Mouse (Mus musculus) lung, adult 2 months (tissue): ENCODE results near the gene Pear1. TPM values are rescaled to one million over a fixed set of nuclear protein-coding genes. Genes with fewer than 3 reads are reported as not detected.

Experiments
- DNase-seq: peaks from one replicate; pipeline ENCODE4 v3.0.0; 2022
- H3K4me1 ChIP-seq: fragments of 200-500 bp; 2 replicates; pipeline ENCODE4 v1.6.1; 2011; ENCODE audit warnings: low read length; ENCODE audit not compliant: control insufficient read depth, insufficient read depth
- H3K4me3 ChIP-seq: fragments of 200-500 bp; replicated peaks from 2 replicates; pipeline ENCODE3; 2011; ENCODE audit warnings: low read depth, mild to moderate bottlenecking, control low read depth, low read length; ENCODE audit errors: extremely low read depth
- CTCF ChIP-seq: fragments of 200-500 bp; IDR thresholded peaks from 2 replicates; pipeline ENCODE4 v1.5.1; 2011; ENCODE audit warnings: mild to moderate bottlenecking, low read length, control low read depth; ENCODE audit not compliant: insufficient read depth
- POLR2A ChIP-seq: fragments of 200-500 bp; IDR thresholded peaks from 2 replicates; pipeline ENCODE4 v1.6.1; 2011; ENCODE audit warnings: low read depth, mild to moderate bottlenecking, control low read depth, low read length, borderline replicate concordance; ENCODE audit errors: extremely low read depth
- WGBS: fragments of 180-500 bp; shearing (Covaris S2); methylation state at CpG from one replicate; pipeline ENCODE4 v1.1.7; 2018; 5-methylcytosine and 5-hydroxymethylcytosine counted together
- polyA plus RNA-seq: library from polyadenylated mRNA; depleted of rRNA; stranded (reverse); fragments of >200 nt; gene quantifications from 2 replicates; pipeline ENCODE4 v1.2.3, GENCODE M21; 2012

The Pear1 gene
- polyA plus RNA-seq, 1 experiment, result 87.2 TPM

GRCm38 (mm10) chr3:87758641-87759040, 65.5 kb downstream of the Pear1 start:
- no peak overlapping the region for H3K4me3 ChIP-seq
- TF ChIP-seq CTCF (no peak), POLR2A (no peak)
- DNase-seq, result no peak
- 50% methylated on average over 5 of the region's 5 CpGs for WGBS
- peaks cover 2% of the 10 kb centered on the region for H3K4me1 ChIP-seq

GRCm38 (mm10) chr3:87756488-87756887, 67.6 kb downstream of the Pear1 start:
- no peak overlapping the region for H3K4me3 ChIP-seq
- no peak for DNase-seq
- 76% methylated on average over 20 of the region's 20 CpGs for WGBS
- peaks cover 2% of the 10 kb centered on the region; the same call in 1 of the 2 replicates for H3K4me1 ChIP-seq
- TF ChIP-seq CTCF, result no peak
- TF ChIP-seq POLR2A, result no peak

GRCm38 (mm10) chr3:87755964-87756363, 68.1 kb downstream of the Pear1 start:
- no peak for TF ChIP-seq POLR2A
- TF ChIP-seq CTCF, result peak; percentile 77
- H3K4me1 ChIP-seq, result peaks cover 2% of the 10 kb centered on the region; the same call in 1 of the 2 replicates
- 14% methylated on average over 24 of the region's 24 CpGs for WGBS
- no peak overlapping the region for H3K4me3 ChIP-seq
- DNase-seq, result peak; percentile 86

- DNase-seq, result no peak
- no peak for TF ChIP-seq CTCF
- TF ChIP-seq POLR2A, result no peak
- Histone ChIP-seq H3K4me3 (no peak overlapping the region), H3K4me1 (peaks cover 2% of the 10 kb centered on the region; the same call in 1 of the 2 replicates)
- WGBS, result 90% methylated on average over 13 of the region's 13 CpGs
These were observed 70.3 kb downstream of the Pear1 start for GRCm38 (mm10) chr3:87753829-87754228.

- Histone ChIP-seq H3K4me1 (peaks cover 2% of the 10 kb centered on the region; the same call in 1 of the 2 replicates), H3K4me3 (no peak overlapping the region)
- DNase-seq, result no peak
- WGBS, result 87% methylated on average over 3 of the region's 3 CpGs
- TF ChIP-seq POLR2A (no peak), CTCF (no peak)
These were observed 71.5 kb downstream of the Pear1 start for GRCm38 (mm10) chr3:87752567-87752966.

GRCm38 (mm10) chr3:87749977-87750376, 74.1 kb downstream of the Pear1 start:
- 93% methylated on average over 12 of the region's 12 CpGs for WGBS
- Histone ChIP-seq H3K4me3 (no peak overlapping the region), H3K4me1 (0 out of 2 replicates have a peak, but pooled peaks cover 5% of the 10 kb centered on the region)
- no peak for DNase-seq
- TF ChIP-seq CTCF (no peak), POLR2A (no peak)

- H3K4me1 ChIP-seq, result 0 out of 2 replicates have a peak, but pooled peaks cover 5% of the 10 kb centered on the region
- DNase-seq, result no peak
- 21% methylated on average over 5 of the region's 5 CpGs for WGBS
These were observed 75.1 kb downstream of the Pear1 start for GRCm38 (mm10) chr3:87749036-87749435.

GRCm38 (mm10) chr3:87748431-87748830, 75.7 kb downstream of the Pear1 start, which contains the start of gene Lrrc71:
Gene Lrrc71, minus strand, starts transcription at chr3:87748625.
- DNase-seq, result no peak
- TF ChIP-seq POLR2A (no peak), CTCF (no peak)
- H3K4me3 ChIP-seq, result no peak within 1 kb of the TSS
- WGBS, result 36% methylated on average over 13 of the region's 13 CpGs
- H3K4me1 ChIP-seq, result 0 out of 2 replicates have a peak, but pooled peaks cover 5% of the 10 kb centered on the region

More at GRCm38 (mm10) chr3:87749036-87749435, 75.1 kb downstream of the Pear1 start:
- no peak overlapping the region for H3K4me3 ChIP-seq
- TF ChIP-seq CTCF (peak; percentile 92), POLR2A (no peak)

GRCm38 (mm10) chr3:87745036-87745659, 79.0 kb downstream of the Pear1 start:
- WGBS, result 27% methylated on average over 18 of the region's 18 CpGs
- no peak overlapping the region for H3K4me3 ChIP-seq

GRCm38 (mm10) chr3:87743927-87744326, 80.2 kb downstream of the Pear1 start:
- TF ChIP-seq CTCF (no peak), POLR2A (no peak)
- Histone ChIP-seq H3K4me1 (0 out of 2 replicates have a peak, but pooled peaks cover 5% of the 10 kb centered on the region), H3K4me3 (no peak overlapping the region)
- 69% methylated on average over 4 of the region's 4 CpGs for WGBS
- no peak for DNase-seq

More at GRCm38 (mm10) chr3:87745036-87745659, 79.0 kb downstream of the Pear1 start:
- no peak for TF ChIP-seq CTCF
- no peak for TF ChIP-seq POLR2A
- no peak for DNase-seq
- H3K4me1 ChIP-seq, result 0 out of 2 replicates have a peak, but pooled peaks cover 5% of the 10 kb centered on the region
